Mouse (Mus musculus) lung, postnatal 25 days (tissue): ENCODE measurements around the gene Lrrc49.

Source experiments
- DNase-seq: peaks from one replicate; pipeline ENCODE4 v3.0.0; 2022; ENCODE audit warnings: low spot score

Lrrc49 gene

DNA sequence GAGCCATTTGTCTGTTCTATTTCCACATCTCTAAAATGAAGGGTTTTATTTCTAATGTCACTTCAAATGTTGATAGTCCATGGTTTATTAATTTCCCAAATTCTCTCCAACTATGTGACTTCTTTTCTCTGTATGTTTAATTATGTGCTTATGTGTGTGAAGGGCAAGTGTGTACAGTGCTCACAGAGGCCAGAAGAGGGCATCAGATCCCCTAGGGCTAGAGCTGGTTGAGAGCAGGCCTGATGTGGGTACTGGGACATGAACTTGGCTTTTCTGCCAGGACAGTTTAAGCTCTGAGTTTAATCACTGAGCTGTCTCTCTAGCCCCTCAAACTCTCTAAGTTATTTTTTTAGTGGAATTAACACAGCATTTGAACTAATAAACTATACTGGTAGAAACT is 13.2 kb downstream of the Lrrc49 start:
- DNase-seq = no peak

- no peak for DNase-seq
Measured at GRCm38 (mm10) chr9:60672568-60672967, 15.4 kb downstream of the Lrrc49 start.

DNA sequence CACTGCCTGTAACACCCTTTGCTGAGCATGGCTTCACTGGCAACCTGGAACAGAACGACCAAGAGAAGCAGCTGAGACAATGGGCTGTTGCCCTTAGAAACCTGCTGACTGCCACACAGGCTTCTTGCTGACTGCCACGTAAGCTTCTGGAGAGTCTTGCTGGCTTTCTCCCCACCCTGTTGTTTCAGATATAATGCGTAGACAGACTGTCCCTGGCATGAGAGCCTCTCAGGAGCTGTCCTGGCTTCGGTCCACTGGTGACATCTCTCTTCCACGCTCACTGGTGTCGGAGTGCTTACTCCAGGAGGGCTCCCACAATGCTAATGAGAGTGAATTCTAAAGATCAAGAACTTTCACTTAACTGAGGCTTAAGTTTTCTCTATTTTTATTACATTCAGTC is 19.1 kb downstream of the Lrrc49 start:
- no peak for DNase-seq

DNA sequence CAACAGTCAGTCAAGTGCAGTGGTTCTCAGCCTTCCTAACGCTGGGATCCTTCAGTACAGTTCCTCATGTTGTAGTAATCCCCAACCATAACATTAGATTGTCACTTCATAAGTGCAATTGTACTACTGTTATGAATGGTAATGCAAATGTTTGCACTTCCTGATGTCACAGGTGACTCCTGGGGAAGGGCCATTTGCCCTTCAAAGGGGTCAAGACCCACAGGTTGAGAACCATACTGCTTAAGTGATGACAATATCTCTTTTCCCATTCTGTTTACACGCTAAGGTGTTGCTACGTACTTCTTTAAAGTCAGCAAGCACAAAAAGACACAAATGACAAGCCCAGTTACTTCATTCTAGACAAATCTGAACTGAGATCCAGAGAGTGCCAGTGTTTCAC is 22.4 kb downstream of the Lrrc49 start:
- DNase-seq = no peak

DNA sequence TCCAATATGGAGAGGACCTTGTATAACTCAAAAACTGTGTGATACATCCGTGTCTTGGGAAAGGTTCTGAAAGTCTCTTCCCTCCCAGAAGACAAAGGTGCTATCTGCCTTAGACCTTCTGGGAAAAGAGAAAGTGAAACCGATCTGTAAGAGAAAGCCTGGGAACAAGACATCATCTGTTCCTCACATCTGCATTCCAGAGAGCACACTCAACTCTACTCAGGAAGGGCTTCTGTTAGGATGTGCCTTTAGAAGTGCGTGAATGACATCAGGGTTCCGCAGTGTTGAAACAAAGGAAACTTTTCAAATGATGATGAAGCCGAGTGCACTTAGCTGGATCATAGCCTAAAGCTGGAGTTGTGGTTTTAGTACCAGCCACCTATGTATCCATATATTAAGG is 23.1 kb downstream of the Lrrc49 start:
- no peak for DNase-seq

DNA sequence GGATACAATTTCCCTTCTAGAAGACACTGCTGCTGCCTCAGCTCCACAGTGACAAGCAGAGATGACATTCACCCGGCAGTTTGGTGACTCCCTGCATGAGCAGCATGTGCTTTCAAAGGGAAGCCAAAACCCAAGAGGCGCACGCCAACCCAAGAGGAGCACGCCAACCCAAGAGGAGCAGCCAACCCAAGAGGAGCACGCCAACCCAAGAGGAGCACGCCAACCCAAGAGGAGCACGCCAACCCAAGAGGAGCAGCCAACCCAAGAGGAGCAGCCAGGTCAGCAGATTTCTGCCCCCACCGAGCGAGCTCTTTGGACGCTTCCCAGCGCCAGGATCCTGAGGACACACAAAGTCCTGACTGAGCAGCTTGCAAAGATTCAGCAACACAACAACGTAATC is 23.6 kb downstream of the Lrrc49 start:
- peak; percentile 7 for DNase-seq

GRCm38 (mm10) chr9:60662936-60663335 is 25.0 kb downstream of the Lrrc49 start:
- DNase-seq = no peak

GRCm38 (mm10) chr9:60653582-60653981 is 34.4 kb downstream of the Lrrc49 start:
- no peak for DNase-seq

- no peak for DNase-seq
Measured at GRCm38 (mm10) chr9:60653137-60653536, 34.8 kb downstream of the Lrrc49 start.

- no peak for DNase-seq
Measured at GRCm38 (mm10) chr9:60650277-60650676, 37.7 kb downstream of the Lrrc49 start.

GRCm38 (mm10) chr9:60648981-60649975 is 38.7 kb downstream of the Lrrc49 start:
- peak; percentile 10 for DNase-seq

DNA sequence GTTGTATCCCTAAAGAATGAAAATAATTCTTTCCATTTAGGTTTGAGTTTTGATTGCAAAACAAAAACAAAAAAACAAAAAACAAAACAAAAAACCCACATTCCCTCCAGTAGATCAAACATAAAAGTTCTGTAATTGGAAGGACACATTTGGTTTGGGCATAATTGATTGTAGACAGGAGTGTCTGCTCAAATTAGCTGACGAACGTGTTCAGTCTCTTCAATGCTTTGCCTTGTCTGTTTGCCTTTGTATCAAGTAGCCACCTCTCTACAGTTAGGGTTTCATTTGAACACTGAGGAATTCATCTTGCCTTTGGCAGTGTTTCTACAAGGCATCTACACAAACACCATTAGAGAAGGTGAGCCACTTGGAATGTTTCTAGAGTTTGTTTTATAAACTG is 54.4 kb downstream of the Lrrc49 start:
- DNase-seq = no peak

DNA sequence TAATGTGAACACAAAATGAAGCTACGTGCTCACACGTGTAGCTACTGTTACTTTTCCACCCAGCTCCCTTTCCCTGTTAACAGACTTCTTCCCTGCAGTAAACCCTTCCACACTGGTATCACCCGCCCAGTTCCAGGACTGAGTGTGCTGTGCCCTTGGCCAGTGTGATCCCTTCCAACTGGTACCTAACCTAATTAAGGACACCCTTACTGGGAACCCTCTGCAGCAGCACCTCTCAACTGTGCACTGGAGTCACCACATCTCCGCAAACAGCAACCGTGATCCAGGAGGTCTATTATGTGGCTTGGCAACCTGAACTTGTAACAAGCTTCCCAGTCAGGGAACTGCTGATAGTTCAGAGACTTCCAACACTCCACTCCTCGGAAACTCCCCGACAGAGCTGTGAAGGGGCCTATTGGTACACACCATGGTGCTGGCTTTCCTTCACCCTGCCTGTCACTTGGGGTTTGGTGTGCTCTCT is 61.6 kb downstream of the Lrrc49 start:
- no peak for DNase-seq

DNA sequence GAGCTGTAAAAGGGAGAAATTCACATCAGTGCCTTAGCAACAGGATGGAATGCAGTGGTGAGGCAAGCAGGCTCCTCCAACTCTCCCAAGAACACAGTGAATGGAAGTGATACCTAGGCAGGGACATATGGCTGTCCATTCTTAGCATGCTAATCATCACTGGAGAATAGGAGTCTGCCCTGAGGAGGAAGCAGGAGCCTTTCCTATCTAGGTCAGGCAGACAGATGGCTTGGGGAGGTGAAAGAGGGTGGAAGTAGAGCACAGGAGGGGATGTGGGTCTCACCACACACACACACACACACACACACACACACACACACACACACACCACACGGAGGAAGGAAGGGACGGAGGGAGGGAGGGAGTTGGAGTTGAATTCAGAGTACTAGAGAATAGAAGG is 62.1 kb downstream of the Lrrc49 start:
- DNase-seq = no peak

GRCm38 (mm10) chr9:60616946-60617345 is 71.0 kb downstream of the Lrrc49 start:
- no peak for DNase-seq

- DNase-seq = no peak
Measured at GRCm38 (mm10) chr9:60616359-60616758, 71.6 kb downstream of the Lrrc49 start.

GRCm38 (mm10) chr9:60612260-60612659 is 75.7 kb downstream of the Lrrc49 start:
- peak; percentile 35 for DNase-seq

GRCm38 (mm10) chr9:60610194-60610593 is 77.8 kb downstream of the Lrrc49 start:
- peak; percentile 11 for DNase-seq

GRCm38 (mm10) chr9:60608857-60609256 is 79.1 kb downstream of the Lrrc49 start:
- DNase-seq = no peak

DNA sequence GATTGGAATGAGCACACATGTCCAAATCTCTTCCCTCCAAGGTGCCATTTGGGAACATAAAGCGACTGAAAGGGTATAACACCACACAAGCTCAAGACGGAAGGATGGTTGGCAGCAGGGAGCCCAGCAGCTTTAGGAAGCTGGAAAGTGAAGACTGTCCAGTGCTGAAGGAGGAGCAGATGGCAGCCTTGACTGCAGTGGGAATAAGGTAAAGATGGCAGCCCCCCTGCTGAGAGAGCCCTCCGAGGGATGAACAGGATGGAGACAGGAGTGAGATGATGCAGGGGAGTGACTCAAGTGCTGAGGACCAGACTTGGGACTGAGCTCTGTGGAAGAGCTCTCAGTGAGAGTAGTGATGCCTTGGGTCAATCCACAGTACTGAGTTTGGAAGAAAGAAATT is 79.9 kb downstream of the Lrrc49 start:
- DNase-seq = no peak

GRCm38 (mm10) chr9:60604971-60605370 is 83.0 kb downstream of the Lrrc49 start:
- DNase-seq = no peak

DNA sequence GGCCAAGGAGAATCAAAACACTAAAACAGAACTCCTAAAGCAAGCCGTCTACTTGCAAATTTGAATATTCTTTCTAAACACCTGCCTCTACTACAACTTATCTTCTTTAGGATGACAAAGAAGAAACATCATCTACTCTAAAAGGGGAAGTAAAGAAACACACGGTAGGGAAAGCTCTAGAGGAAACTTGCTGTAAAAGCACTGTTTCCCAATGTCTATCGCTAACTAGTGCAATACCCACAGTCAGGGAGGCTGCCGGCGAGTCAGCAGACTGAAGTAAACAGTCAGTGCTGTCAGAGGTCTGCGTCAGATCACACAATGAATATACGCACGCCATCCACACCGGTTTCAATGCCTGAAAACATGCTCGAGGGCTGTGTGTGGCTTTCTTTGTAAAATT is 86.0 kb downstream of the Lrrc49 start:
- no peak for DNase-seq

DNA sequence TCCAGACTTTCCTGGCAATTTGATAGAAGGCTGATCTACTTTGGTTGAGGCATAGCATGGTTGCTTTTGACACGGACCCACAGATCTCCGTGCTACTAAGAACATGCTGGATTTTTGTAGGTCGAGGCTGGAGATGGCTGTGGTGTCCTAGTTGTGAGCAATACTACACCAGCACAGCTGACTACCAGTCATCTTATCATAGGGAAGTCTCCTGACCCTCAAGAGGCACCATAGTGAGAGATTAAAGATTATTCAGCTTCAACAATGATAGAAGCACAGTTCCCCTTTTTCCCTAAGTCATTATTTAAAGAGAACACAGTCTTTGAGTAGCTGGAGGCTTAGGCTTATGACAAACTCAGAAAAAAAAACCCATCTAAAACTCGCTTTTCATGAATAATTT is 87.7 kb downstream of the Lrrc49 start:
- no peak for DNase-seq

DNA sequence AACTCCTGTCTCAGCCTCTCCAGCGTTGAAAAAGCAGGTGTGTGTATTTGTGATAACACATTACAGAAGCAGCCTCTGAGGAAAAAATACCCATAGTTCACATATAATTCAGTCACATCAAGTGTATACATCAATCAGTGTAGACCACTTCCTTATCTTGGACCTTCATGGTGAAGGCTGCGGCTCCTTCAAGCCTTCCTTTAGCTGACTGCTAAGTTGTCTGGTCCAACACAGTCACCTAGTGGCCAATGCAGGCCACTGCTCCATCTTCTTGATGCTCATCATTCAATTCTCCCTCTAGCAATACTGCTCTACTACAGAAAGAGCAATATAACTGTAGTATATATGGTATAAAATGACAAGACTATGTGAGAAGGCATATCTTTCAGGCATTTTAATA is 88.5 kb downstream of the Lrrc49 start:
- DNase-seq = peak; percentile 21
